Mouse (Mus musculus) MEL (cell line): ENCODE measurements around the gene Poc1a. TPM values are rescaled to one million over a fixed set of nuclear protein-coding genes. Genes with fewer than 3 reads are reported as not detected.

Experiments used
- DNase-seq: peaks from one replicate; pipeline ENCODE4 v3.0.0; 2011; ENCODE audit warnings: low read depth, low spot score
- H3K27ac ChIP-seq: 2 replicates; pipeline ENCODE4 v1.5.1; 2012; ENCODE audit warnings: low read depth, mild to moderate bottlenecking, control low read depth, low read length, moderate library complexity; ENCODE audit not compliant: control insufficient read depth
- H3K27me3 ChIP-seq, 2 experiments: fragments of 150-350 bp in 1 of 2; sonication (generic) in 1 of 2; 2 replicates each; pipeline ENCODE4 v1.6.1; 2012; ENCODE audit warnings: low read length in 2 of 2, mild to moderate bottlenecking in 2 of 2, improper control_type of control experiment in 1 of 2, moderate library complexity in 1 of 2; ENCODE audit not compliant: insufficient read depth in 2 of 2, control insufficient read depth in 1 of 2
- H3K36me3 ChIP-seq, 2 experiments: 2 replicates each; pipeline ENCODE4 v1.6.1; 2012 to 2014; ENCODE audit warnings: low read length in 2 of 2, improper control_type of control experiment in 1 of 2, inconsistent platforms in 1 of 2, mild to moderate bottlenecking in 1 of 2; ENCODE audit not compliant: insufficient read depth in 2 of 2, control insufficient read depth in 1 of 2
- H3K4me1 ChIP-seq, 2 experiments: fragments of 150-350 bp in 1 of 2; sonication (generic) in 1 of 2; 2 replicates each; pipeline ENCODE4 v1.6.1; 2012; ENCODE audit warnings: low read length in 2 of 2, improper control_type of control experiment in 1 of 2, mild to moderate bottlenecking in 1 of 2; ENCODE audit not compliant: insufficient read depth in 2 of 2, control insufficient read depth in 1 of 2
- H3K4me3 ChIP-seq, 2 experiments: fragments of 150-350 bp in 1 of 2; sonication (generic) in 1 of 2; 2 replicates each; pipeline ENCODE4 v1.5.1; 2012; ENCODE audit warnings: low read depth in 2 of 2, low read length in 2 of 2, mild to moderate bottlenecking in 2 of 2, moderate library complexity in 2 of 2, control low read depth in 1 of 2, improper control_type of control experiment in 1 of 2; ENCODE audit not compliant: control insufficient read depth in 1 of 2, insufficient read depth in 1 of 2
- H3K79me2 ChIP-seq: 2 replicates; pipeline ENCODE4 v1.6.1; 2012; ENCODE audit warnings: mild to moderate bottlenecking, low read length, moderate library complexity; ENCODE audit not compliant: control insufficient read depth, poor library complexity, insufficient read depth
- H3K9ac ChIP-seq: 2 replicates; pipeline ENCODE4 v1.6.1; 2012; ENCODE audit warnings: low read depth, mild to moderate bottlenecking, control low read depth, low read length, moderate library complexity; ENCODE audit not compliant: control insufficient read depth, poor library complexity, severe bottlenecking
- H3K9me3 ChIP-seq: fragments of 150-350 bp; sonication (generic); replicated peaks from 2 replicates; pipeline ENCODE4 v1.6.1; 2012; ENCODE audit warnings: mild to moderate bottlenecking, low read length, improper control_type of control experiment, moderate library complexity; ENCODE audit not compliant: insufficient read depth
- CTCF ChIP-seq, 3 experiments: IDR thresholded peaks in 2 of 3; conservative IDR thresholded peaks in 1 of 3; 2 replicates each; pipeline ENCODE4 v1.5.1; 2011 to 2012; ENCODE audit warnings: low read length in 3 of 3, low read depth in 2 of 3, mild to moderate bottlenecking in 2 of 3, improper control_type of control experiment in 1 of 3, inconsistent platforms in 1 of 3, mixed read lengths in 1 of 3, moderate library complexity in 1 of 3; ENCODE audit not compliant: control insufficient read depth in 1 of 3, insufficient read depth in 1 of 3, poor library complexity in 1 of 3, severe bottlenecking in 1 of 3
- ELF1 ChIP-seq: IDR thresholded peaks from 2 replicates; pipeline ENCODE4 v1.6.1; 2014; ENCODE audit warnings: low read depth, mild to moderate bottlenecking, inconsistent platforms, low read length, improper control_type of control experiment, moderate library complexity
- EP300 ChIP-seq, 2 experiments: IDR thresholded peaks; 2 replicates each; pipeline ENCODE4 v1.6.1; 2011; ENCODE audit warnings: improper control_type of control experiment in 2 of 2, low read length in 2 of 2, low read depth in 1 of 2, mild to moderate bottlenecking in 1 of 2
- ETS1 ChIP-seq: IDR thresholded peaks from 2 replicates; pipeline ENCODE4 v1.6.1; 2012; ENCODE audit warnings: low read depth, mild to moderate bottlenecking, inconsistent platforms, low read length, improper control_type of control experiment, moderate library complexity
- HCFC1 ChIP-seq: IDR thresholded peaks from 2 replicates; pipeline ENCODE4 v1.6.1; 2012; ENCODE audit warnings: low read depth, mild to moderate bottlenecking, inconsistent platforms, low read length, improper control_type of control experiment, moderate library complexity
- MAFK ChIP-seq: IDR thresholded peaks from 2 replicates; pipeline ENCODE4 v1.6.1; 2011; ENCODE audit warnings: low read depth, mild to moderate bottlenecking, low read length, improper control_type of control experiment, borderline replicate concordance
- MYB ChIP-seq: IDR thresholded peaks from 2 replicates; pipeline ENCODE4 v1.6.1; 2011; ENCODE audit warnings: mild to moderate bottlenecking, low read depth, low read length, improper control_type of control experiment
- NRF1 ChIP-seq: IDR thresholded peaks from 2 replicates; pipeline ENCODE4 v1.6.1; 2014; ENCODE audit warnings: low read depth, mild to moderate bottlenecking, inconsistent platforms, low read length, improper control_type of control experiment, moderate library complexity; ENCODE audit not compliant: poor library complexity, insufficient read depth, severe bottlenecking
- POLR2A ChIP-seq, 2 experiments: IDR thresholded peaks; 2 replicates each; pipeline ENCODE4 v1.6.1; 2011 to 2012; ENCODE audit warnings: low read length in 2 of 2, mild to moderate bottlenecking in 2 of 2, control low read depth in 1 of 2, improper control_type of control experiment in 1 of 2, low read depth in 1 of 2, moderate library complexity in 1 of 2; ENCODE audit not compliant: control insufficient read depth in 1 of 2, insufficient read depth in 1 of 2, poor library complexity in 1 of 2
- POLR2AphosphoS2 ChIP-seq: IDR thresholded peaks from 2 replicates; pipeline ENCODE4 v1.6.1; 2011; ENCODE audit warnings: low read length, improper control_type of control experiment
- SIN3A ChIP-seq: IDR thresholded peaks from 2 replicates; pipeline ENCODE4 v1.6.1; 2012; ENCODE audit warnings: low read length, improper control_type of control experiment, inconsistent platforms
- SMC3 ChIP-seq: IDR thresholded peaks from 2 replicates; pipeline ENCODE4 v1.6.1; 2011; ENCODE audit warnings: low read depth, low read length, improper control_type of control experiment
- TBP ChIP-seq: IDR thresholded peaks from 2 replicates; pipeline ENCODE4 v1.8.0; 2011; ENCODE audit warnings: low read depth, low read length, improper control_type of control experiment
- UBTF ChIP-seq: IDR thresholded peaks from 2 replicates; pipeline ENCODE4 v1.6.1; 2012; ENCODE audit warnings: low read depth, mild to moderate bottlenecking, inconsistent platforms, low read length, improper control_type of control experiment, moderate library complexity, borderline replicate concordance; ENCODE audit not compliant: insufficient read depth
- ZKSCAN1 ChIP-seq: IDR thresholded peaks from 2 replicates; pipeline ENCODE4 v1.6.1; 2012; ENCODE audit warnings: low read depth, mild to moderate bottlenecking, inconsistent platforms, low read length, improper control_type of control experiment, moderate library complexity
- ZMIZ1 ChIP-seq: IDR thresholded peaks from 2 replicates; pipeline ENCODE4 v1.6.1; 2012; ENCODE audit warnings: low read depth, mild to moderate bottlenecking, inconsistent platforms, low read length, improper control_type of control experiment, moderate library complexity
- polyA plus RNA-seq, 2 experiments: library from polyadenylated mRNA; stranded (reverse) in 1 of 2; unstranded in 1 of 2; fragments of >175 nt in 1 of 2; fragments of >200 nt in 1 of 2; gene quantifications; 2 replicates each; pipeline versions ENCODE4 v1.2.1 to v1.2.4; 2012; ENCODE audit warnings: low replicate concordance in 2 of 2, low read depth in 1 of 2; ENCODE audit not compliant: insufficient read length in 2 of 2, insufficient read depth in 1 of 2, missing spikeins in 1 of 2
- total RNA-seq: library from RNA; depleted of rRNA; stranded (reverse); fragments of 300-350 nt; gene quantifications from 2 replicates; pipeline ENCODE4 v1.2.3, GENCODE M21; 2012

Poc1a gene
- total and polyA plus RNA-seq, 3 experiments, result 33.8 to 41.3 TPM; not detected in 1

- Histone ChIP-seq H3K9me3 (no peaks in the 10 kb centered on the region), H3K27ac (no peak overlapping the region), H3K4me1 (peaks cover 0 to 11% of the 10 kb centered on the region in 2 experiments; a peak in 2 of 4 replicates), H3K9ac (no peak overlapping the region), H3K79me2 (no peaks in the 10 kb centered on the region), H3K36me3 (no peaks in the 10 kb centered on the region), H3K27me3 (no peaks in the 10 kb centered on the region), H3K4me3 (no peak overlapping the region)
- peak; percentile 45 for DNase-seq
- TF ChIP-seq MAFK (no peak), ETS1 (0 out of 2 replicates have a peak, but pooled peaks have one; percentile 28)
- TF ChIP-seq, all 39 proteins: peak for 1
Observed at GRCm38 (mm10) chr9:106361140-106361539, 80.3 kb downstream of the Poc1a start.

DNA sequence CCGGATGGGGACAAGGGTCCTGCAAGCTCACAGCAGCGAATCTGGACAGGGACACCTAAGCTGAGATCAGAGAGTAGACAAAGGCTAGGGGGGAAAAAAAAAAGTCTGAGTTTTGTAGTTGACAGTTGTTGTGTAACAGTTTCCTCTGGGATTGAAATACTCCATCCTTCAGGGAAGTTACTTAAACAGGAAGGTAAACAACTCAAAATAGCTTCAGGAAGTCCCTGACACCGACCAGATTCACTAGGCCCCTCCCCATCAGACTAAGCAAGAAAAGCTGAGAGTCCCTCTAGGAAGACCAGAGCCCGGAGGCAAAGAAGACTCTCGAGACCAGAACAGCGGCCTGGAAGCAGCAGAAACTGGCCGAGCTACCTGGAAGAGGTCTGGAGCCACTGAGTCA lies 84.5 kb downstream of the Poc1a start:
- H3K4me1 ChIP-seq, result peaks cover 0 to 25% of the 10 kb centered on the region in 2 experiments; a peak in 2 of 4 replicates
- no peak overlapping the region for H3K27ac ChIP-seq

GRCm38 (mm10) chr9:106366188-106366587 lies 85.3 kb downstream of the Poc1a start:
- no peaks in the 10 kb centered on the region for H3K27me3 ChIP-seq
- no peak overlapping the region for H3K27ac ChIP-seq
- H3K9ac ChIP-seq, result no peak overlapping the region
- no peak for TF ChIP-seq UBTF
- no peak for TF ChIP-seq SIN3A
- TF ChIP-seq POLR2AphosphoS2, result no peak
- no peak for TF ChIP-seq TBP
- TF ChIP-seq, all 39 proteins: peak for 0
- Histone ChIP-seq H3K36me3 (peaks cover 0 to 4% of the 10 kb centered on the region in 2 experiments; a peak in 2 of 4 replicates), H3K9me3 (no peaks in the 10 kb centered on the region), H3K4me1 (peaks cover 0 to 23% of the 10 kb centered on the region in 2 experiments; a peak in 2 of 4 replicates), H3K79me2 (peaks cover 15% of the 10 kb centered on the region), H3K4me3 (no peak overlapping the region)
- no peak for DNase-seq

More for the DNA sequence above, 84.5 kb downstream of the Poc1a start:
- peaks cover 0 to 4% of the 10 kb centered on the region in 2 experiments; a peak in 2 of 4 replicates for H3K36me3 ChIP-seq
- peaks cover 15% of the 10 kb centered on the region for H3K79me2 ChIP-seq
- H3K4me3 ChIP-seq, result no peak overlapping the region
- no peaks in the 10 kb centered on the region for H3K27me3 ChIP-seq
- TF ChIP-seq EP300 (IDR thresholded peaks at IDR 0.05; ENCODE audit: low read depth in 1 of 2, low read length in 2 of 2) (no peak), POLR2AphosphoS2 (no peak), HCFC1 (no peak), SMC3 (no peak), CTCF (IDR thresholded peaks at IDR 0.05 in 2 of 3, conservative IDR thresholded peaks at IDR 0.05 in 1 of 3; ENCODE audit: control insufficient read depth in 1 of 3, insufficient read depth in 1 of 3, low read depth in 2 of 3, low read length in 3 of 3, poor library complexity in 1 of 3, severe bottlenecking in 1 of 3) (no peak), NRF1 (no peak), ZMIZ1 (no peak), ELF1 (no peak), MYB (no peak), POLR2A (IDR thresholded peaks at IDR 0.05; ENCODE audit: control insufficient read depth in 1 of 2, insufficient read depth in 1 of 2, low read depth in 1 of 2, low read length in 2 of 2, poor library complexity in 1 of 2) (no peak), ZKSCAN1 (no peak)
- TF ChIP-seq, all 39 proteins: peak for 0
- DNase-seq, result no peak
- H3K9me3 ChIP-seq, result no peaks in the 10 kb centered on the region
- H3K9ac ChIP-seq, result no peak overlapping the region
